Mouse (Mus musculus): ENCODE results near the gene Ankrd24. TPM values are rescaled to one million over a fixed set of nuclear protein-coding genes. Genes with fewer than 3 reads are reported as not detected.

Gene Ankrd24
- polyA plus RNA-seq (2015; fragmentation: Nextera tagmentation; extraction: Ambion mirVana), result 2.2 and 2.3 TPM in 2 replicates

DNA sequence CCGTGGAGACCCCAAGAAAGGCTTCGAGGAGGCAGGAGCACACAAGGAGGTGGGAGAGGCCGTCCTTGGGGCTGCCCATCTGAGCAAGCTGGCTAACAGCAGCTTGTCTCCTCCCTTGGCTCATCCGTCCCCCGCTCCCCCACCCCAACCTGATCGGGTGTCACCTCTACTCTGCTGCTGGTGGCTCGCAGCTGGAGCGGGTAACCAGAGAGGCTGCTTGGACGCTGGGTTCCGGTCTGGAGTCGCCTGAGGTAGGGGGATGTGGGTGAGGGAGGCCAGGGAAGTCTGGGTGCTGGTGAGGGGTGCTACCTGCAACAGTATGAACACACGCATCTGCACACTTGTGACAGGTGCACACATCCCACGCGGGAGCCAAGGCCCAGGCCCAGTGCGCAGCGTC is at the start of gene Ankrd24:
Gene Ankrd24, plus strand, starts transcription at position 151 of the 400 bp plus-strand sequence.
- DNase-seq (ENCODE audit: low spot score), result no peak

- no peak for DNase-seq (ENCODE audit: low spot score)
These were observed 48.4 kb upstream of the Ankrd24 start for GRCm38 (mm10) chr10:81579967-81580366.

DNA sequence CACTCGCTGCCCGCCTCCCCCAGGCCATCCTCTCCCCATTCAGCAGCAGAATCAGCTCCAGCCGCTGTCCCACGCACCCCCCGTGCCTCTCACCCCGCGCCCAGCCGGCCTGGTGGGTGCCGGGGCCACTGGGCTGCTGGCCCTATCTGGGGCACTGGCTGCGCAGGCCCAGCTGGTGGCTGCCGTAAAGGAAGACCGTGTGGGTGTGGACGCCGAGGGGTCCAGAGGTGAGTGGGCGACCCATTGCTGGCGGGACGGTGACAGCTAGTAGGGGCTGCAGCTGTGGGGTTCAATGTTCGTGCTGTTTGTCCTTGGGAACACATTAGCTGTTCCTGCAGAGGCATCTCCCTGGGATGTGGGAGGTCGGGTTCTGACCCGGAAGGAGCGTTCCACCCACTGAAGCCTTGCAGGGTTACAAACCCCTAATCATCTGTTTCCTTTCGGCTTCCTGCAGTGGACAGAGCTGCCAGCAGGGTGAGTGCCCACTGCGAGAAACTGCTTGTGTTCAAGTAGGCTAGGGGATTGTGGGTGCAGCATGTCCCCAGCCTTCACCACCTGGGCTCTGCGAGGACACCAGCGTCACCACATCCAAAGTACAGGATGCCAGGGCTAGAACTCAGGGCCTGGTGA is 47.8 kb upstream of the Ankrd24 start:
- DNase-seq (ENCODE audit: low spot score), result no peak

DNA sequence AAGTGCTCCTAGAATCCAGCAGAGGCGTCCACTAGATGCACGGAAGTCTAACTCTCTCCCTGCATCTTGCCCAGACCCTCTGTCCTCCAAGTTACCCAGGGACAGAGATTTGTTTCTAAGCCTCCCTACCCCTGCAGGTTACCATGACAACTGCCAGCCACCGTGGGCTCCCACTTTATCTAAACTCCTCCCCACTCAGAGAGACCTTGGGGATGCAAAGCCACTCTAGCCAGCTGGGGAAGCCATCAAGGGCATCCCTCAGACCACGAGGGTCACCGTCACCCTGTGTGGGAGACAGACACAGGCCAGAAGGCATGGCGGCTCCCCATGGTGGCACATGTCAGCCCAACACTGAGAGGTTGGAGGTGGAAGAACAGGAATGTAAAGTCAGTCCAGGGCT is 45.0 kb upstream of the Ankrd24 start:
- no peak for DNase-seq (ENCODE audit: low spot score)

DNA sequence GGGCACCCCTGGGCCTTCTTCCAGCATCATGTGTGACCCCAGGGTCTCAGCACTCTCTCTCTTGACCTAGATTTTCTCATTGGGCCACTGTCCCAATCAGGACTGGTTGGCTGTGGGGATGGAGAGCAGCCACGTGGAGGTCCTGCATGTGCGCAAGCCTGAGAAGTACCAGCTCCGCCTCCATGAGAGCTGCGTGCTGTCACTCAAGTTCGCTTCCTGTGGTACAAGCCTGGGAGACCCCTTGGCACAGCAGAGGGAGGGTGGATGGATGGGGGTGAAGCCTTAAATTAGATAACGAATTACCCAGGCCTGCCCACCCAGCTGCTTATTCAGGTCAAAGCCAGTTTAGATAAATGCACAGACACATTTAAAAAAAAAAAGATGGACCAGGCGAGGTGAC is 39.6 kb upstream of the Ankrd24 start:
- no peak for DNase-seq (ENCODE audit: low spot score)

DNA sequence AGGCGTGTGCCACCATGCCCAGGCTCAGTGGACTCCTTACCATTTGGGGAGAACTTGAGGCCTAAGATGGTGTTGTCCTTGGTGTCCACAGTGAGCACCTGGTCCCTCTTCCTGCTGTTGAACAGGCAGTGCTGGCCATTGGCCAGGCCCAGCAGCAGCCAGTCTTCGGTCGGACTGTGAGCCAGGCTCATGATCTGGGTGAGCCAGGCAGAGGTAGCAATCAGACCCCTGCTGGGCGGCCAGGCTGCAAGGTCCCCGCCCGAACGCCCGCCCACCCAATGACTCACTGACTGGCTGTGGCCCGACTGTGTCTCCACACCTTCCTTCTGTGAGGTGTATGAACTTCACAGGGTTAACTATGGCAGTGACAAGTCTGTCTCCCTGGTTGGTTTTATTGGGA is 36.5 kb upstream of the Ankrd24 start:
- no peak for DNase-seq (ENCODE audit: low spot score)

DNA sequence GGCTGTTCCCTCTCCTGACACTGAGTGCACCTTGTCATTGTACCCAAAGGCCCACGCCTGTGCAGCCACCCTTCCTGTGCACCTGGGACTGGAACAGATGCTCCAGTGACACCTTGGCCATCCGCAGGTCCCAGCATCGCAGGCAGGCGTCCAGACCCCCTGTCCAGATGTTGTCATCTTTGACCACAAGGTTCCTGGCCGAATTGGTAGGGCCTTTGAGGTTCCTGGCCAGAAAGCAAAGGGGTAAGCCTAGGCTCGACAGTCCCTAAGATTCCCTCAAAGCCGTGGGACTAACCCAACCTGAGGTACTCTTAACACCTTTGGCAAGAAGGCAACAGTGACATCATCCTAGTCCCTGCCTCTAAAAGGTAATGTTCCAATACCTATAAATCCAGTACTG is 35.7 kb upstream of the Ankrd24 start:
- no peak for DNase-seq (ENCODE audit: low spot score)

DNA sequence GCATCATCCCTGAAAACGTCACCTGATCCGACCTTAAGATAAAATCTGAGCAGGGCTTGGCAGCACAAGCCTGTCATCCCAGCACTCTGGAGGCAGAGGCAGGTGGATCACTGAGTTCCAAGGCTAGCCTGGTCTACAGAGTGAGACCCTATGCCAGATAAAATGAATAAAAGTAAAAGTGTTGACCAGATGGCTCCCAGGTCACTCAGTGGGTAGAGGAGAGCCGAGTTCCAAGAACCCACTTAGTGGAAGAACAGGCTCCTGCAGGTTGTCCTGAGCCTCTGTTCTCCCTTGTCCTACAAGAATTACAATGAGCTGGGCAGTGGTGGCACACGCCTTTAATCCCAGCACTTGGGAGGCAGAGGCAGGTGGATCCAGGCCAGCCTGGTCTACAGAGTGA is 35.1 kb upstream of the Ankrd24 start:
- DNase-seq (ENCODE audit: low spot score), result no peak

- DNase-seq (ENCODE audit: low spot score), result no peak
These were observed 34.4 kb upstream of the Ankrd24 start for GRCm38 (mm10) chr10:81593935-81594334.

- DNase-seq (ENCODE audit: low spot score), result no peak
These were observed 32.7 kb upstream of the Ankrd24 start for GRCm38 (mm10) chr10:81595599-81595998.

- DNase-seq (ENCODE audit: low spot score), result no peak
These were observed 31.7 kb upstream of the Ankrd24 start for GRCm38 (mm10) chr10:81596611-81597010.

DNA sequence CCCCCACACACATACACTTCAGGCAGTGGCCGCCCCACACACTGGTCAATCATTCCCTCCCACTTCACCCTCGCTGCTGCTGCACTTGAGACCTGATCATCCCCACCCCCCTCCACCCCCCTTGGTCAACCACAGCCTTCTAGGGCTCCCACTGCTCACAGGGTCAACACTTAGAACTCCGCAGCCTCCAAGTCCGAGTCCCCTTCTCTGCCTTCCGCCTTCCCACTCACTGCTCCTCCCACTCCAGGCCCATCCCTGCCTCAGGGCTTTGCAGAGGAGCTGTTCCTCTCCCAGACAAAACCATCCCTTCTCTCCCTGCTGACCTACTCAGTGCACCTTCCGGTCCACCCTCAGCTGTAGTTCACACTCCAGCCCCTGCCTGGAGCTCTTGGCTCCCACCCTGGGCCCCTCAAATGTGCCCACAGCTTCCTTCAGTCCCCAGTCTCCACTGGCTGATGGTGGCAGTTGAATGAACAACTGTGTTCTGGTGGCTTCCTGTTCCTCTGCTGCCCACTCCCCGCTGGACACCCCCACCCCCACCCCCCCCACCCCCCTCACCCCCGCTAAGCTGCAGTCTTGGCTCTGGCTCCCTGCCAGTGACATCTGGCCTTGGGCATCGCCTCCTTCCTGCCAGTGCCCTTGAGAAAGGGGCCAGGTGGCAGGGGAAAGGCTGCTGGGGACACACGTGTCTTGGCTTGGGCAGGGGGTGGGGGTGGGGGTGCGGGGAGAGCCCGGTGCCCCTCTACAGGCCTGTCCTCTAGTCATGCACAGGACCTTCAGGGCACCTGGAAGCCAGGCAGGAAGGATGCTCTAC is 31.0 kb upstream of the Ankrd24 start:
- peak; percentile 45 for DNase-seq (ENCODE audit: low spot score)

DNA sequence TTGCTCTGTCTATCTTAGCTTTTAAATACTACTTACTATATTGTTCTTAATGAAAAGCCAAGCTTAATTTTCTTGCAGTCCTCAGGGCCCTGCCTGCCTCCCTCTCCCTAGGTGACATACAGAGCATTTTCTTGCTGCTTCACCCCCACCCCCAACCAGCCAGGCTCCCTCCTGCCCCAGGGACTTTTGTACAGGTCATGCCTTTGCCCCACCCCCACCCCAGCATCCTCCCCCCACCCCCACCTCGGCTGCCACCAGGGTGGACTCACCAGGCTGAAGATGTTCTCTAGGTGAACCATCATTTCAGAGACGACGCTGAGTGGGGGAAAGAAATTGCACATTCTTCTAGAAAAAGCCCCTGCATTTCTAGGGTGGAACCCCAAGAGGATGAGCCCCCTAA is 30.0 kb upstream of the Ankrd24 start:
- DNase-seq (ENCODE audit: low spot score), result no peak

DNA sequence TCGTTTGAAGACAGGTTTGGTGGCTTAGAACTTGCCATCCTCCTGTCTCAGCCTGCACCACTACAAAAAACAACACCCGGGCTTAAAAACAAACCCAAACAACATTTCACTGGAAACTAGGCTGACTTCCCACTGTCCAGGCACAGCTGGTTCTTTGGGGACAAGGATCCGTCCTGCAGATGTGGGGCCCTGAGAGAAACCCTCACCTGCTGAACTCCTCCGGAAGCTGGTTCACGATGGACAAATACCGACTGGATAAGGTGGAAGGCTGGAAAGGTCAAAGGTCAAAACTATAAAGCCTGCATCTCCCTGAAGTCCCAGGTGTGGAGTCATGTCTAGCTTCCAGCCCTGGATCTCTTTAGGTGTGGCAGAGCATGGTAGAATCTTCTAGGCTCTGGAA is 29.5 kb upstream of the Ankrd24 start:
- DNase-seq (ENCODE audit: low spot score), result no peak

DNA sequence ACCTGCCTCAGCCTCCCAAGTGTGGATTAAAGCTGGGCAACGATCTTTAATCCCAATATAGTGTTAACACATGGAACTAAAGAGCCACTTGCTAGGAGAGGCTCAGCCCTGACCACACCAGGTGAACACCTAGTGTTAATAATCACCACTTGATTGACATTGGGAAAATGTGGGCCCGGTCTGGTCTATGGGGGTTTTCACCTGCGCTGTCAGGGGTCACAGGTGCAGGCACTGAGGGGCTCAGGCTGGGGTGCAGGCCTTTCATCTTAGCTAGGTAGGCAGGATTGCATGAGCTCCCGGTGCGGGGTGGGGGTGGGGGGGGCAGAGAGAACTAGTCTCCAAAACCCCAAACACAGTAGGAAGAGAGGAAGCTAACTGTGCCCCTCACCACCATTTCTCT is 28.7 kb upstream of the Ankrd24 start:
- DNase-seq (ENCODE audit: low spot score), result no peak

DNA sequence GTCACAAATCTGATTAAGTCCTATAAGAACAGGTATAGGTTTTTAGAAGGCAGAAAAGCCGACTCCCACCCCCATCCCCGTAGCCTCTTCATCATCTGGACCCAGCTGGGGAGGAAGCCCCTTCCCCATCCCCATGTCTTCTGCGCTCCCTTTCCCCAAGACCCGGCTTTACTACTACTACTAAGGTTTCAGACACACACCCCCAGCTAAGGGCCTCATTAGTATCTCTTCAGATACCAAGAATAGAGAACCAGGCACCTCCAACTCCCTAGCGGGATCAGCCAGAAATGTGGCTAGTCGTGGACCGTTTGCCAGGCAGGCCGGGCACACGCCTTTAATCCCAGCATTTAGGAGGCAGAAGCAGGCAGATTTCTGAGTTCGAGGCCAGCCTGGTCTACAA is 28.2 kb upstream of the Ankrd24 start:
- DNase-seq (ENCODE audit: low spot score), result no peak

DNA sequence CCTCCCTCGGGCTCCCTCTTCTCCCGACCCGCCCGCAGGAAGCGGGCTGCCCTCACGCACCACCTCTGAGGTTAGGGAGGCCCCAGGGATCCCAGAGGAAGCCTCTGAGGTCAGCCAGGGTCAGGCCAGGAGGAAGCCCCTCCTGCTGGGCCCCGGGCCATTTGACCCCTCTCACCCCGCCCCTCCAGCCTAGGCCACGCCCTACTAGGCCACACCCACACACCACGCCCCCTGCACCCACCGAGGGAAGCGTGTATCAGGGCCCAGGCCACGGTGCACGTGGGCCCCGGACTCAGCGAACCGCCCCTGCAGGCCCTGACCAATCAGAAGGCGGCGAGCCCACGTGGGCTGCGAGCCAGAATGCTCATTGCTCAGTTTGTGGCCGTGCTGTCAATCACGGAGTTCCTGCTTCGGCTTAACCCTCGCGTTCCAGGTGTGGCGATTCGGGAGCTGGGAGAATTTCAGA is 27.6 kb upstream of the Ankrd24 start, which contains the start of gene Tle6:
Gene Tle6, minus strand, starts transcription at position 336 of the 466 bp plus-strand sequence.
- peak; percentile 96 for DNase-seq (ENCODE audit: low spot score)

DNA sequence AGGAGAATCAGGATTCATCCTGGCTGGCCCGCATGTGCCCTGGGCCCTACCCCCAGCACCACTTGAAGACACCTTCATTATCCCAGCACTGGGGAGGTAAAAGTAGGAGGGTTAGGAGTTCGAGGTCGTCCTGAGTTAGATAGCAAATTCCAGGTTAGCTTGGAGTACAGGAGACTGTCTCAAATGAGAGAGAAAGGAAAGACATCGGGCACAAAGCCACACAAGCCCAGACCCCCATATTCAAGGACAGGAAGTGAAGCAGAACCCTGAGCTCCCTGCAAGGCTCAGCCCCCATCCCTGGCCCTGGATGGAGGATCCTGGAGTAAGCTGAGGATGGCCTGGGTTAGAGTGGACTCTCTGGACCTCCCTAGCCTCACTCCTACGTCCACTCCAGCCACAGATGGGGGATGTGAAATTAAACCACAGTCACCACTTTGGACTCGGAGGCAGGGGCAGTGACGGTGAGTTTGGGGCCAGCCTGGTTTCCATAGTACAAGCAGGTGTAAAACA is 26.9 kb upstream of the Ankrd24 start:
- DNase-seq (ENCODE audit: low spot score), result no peak

GRCm38 (mm10) chr10:81602741-81603151 is 25.6 kb upstream of the Ankrd24 start:
- peak; percentile 77 for DNase-seq (ENCODE audit: low spot score)

DNA sequence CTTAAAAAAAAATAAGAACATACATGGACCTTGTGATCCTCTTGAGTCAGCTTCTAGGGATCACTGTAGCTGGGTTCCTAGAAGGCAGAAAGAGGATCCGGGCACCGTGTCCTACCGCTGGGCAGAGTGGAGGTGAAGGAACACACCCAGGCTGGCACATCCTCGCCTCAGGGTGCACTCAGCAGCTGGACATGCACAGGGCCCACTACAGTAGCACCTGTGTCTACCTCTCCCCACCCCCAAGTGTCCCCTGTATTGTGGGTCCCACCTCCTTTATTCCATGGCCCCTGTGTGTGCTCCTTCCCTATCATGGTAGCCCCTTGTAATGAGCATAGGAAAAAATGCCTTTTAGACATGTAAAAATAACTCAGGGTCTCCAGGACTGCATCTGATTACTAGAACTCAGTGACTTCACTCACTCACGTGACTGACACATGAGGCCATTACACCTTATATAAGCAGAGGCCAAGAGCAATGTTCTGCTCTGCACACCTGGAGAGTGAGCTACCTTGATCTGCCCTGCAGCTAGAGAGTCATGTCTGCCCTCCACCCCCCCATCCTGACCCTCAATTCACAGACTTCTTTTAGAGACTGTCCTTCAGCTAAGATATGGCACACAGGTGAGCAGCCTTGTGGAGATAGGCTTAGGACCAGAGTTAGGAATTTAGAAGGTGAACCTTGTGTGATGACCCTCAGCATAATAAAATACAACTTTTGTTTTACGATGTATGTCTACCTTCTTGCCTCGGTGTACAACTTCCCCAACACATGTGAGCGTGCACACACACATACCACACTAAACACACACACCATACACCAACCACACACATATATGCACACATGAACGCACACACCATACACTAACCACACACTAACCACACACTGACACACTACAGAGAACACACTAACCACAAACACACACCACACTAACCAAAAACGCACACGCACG is 24.0 kb upstream of the Ankrd24 start:
- peak; percentile 21 for DNase-seq (ENCODE audit: low spot score)

GRCm38 (mm10) chr10:81604968-81605665 is 23.2 kb upstream of the Ankrd24 start:
- DNase-seq (ENCODE audit: low spot score), result peak; percentile 94
